Mouse (Mus musculus): Measurements from ENCODE around the gene Slit3. TPM values are rescaled to one million over a fixed set of nuclear protein-coding genes. Genes with fewer than 3 reads are reported as not detected.

Gene Slit3
- polyA plus RNA-seq, 1 experiment from 2014 or later: 14.2 TPM

GRCm38 (mm10) chr11:35152875-35153274 is 31.9 kb downstream of the Slit3 start:
- Histone ChIP-seq H3K27ac (ENCODE audit: low read length) (no peak overlapping the region), H3K4me3 (ENCODE audit: low read depth, low read length) (no peak overlapping the region), H3K9ac (replicated peaks; ENCODE audit: low read depth) (no peak overlapping the region), H3K4me2 (replicated peaks; ENCODE audit: low read depth, low read length) (no peak overlapping the region), H3K9me3 (ENCODE audit: low read length) (no peaks in the 10 kb centered on the region), H3K4me1 (ENCODE audit: insufficient read depth, low read depth, low read length) (no peaks in the 10 kb centered on the region), H3K36me3 (ENCODE audit: insufficient read depth, low read length) (no peaks in the 10 kb centered on the region), H3K27me3 (replicated peaks; ENCODE audit: insufficient read depth, low read length) (no peaks in the 10 kb centered on the region)
- ATAC-seq: no peak
- WGBS: 62% methylated on average over 2 of the region's 2 CpGs
- TF ChIP-seq EP300 (IDR thresholded peaks at IDR 0.05) (no peak), CTCF (IDR thresholded peaks at IDR 0.05) (no peak)
- DNase-seq (ENCODE audit: low spot score): no peak

- Histone ChIP-seq H3K36me3 (ENCODE audit: insufficient read depth, low read length) (no peaks in the 10 kb centered on the region), H3K27ac (ENCODE audit: low read length) (no peak overlapping the region), H3K27me3 (replicated peaks; ENCODE audit: insufficient read depth, low read length) (no peaks in the 10 kb centered on the region), H3K9ac (replicated peaks; ENCODE audit: low read depth) (no peak overlapping the region), H3K4me3 (ENCODE audit: low read depth, low read length) (no peak overlapping the region), H3K9me3 (ENCODE audit: low read length) (no peaks in the 10 kb centered on the region), H3K4me2 (replicated peaks; ENCODE audit: low read depth, low read length) (no peak overlapping the region), H3K4me1 (ENCODE audit: insufficient read depth, low read depth, low read length) (no peaks in the 10 kb centered on the region)
- ATAC-seq (no peak), DNase-seq (ENCODE audit: low spot score) (no peak)
- TF ChIP-seq CTCF (IDR thresholded peaks at IDR 0.05): no peak
- TF ChIP-seq EP300 (IDR thresholded peaks at IDR 0.05): no peak
- 64% methylated on average over 5 of the region's 5 CpGs for WGBS
These were observed 33.4 kb downstream of the Slit3 start for GRCm38 (mm10) chr11:35154449-35154848.

- no peaks in the 10 kb centered on the region for H3K27me3 ChIP-seq (replicated peaks; ENCODE audit: insufficient read depth, low read length)
- DNase-seq (ENCODE audit: low spot score) (no peak), ATAC-seq (no peak)
- WGBS: 83% methylated on average over 7 of the region's 7 CpGs
- no peak overlapping the region for H3K4me2 ChIP-seq (replicated peaks; ENCODE audit: low read depth, low read length)
- H3K27ac ChIP-seq (ENCODE audit: low read length): no peak overlapping the region
- H3K4me1 ChIP-seq (ENCODE audit: insufficient read depth, low read depth, low read length): no peaks in the 10 kb centered on the region
- H3K4me3 ChIP-seq (ENCODE audit: low read depth, low read length): no peak overlapping the region
- TF ChIP-seq CTCF (IDR thresholded peaks at IDR 0.05) (no peak), EP300 (IDR thresholded peaks at IDR 0.05) (no peak)
- H3K9me3 ChIP-seq (ENCODE audit: low read length): no peaks in the 10 kb centered on the region
- no peak overlapping the region for H3K9ac ChIP-seq (replicated peaks; ENCODE audit: low read depth)
- no peaks in the 10 kb centered on the region for H3K36me3 ChIP-seq (ENCODE audit: insufficient read depth, low read length)
These were observed 34.3 kb downstream of the Slit3 start for GRCm38 (mm10) chr11:35155281-35155680.

- Histone ChIP-seq H3K36me3 (ENCODE audit: insufficient read depth, low read length) (no peaks in the 10 kb centered on the region), H3K9ac (replicated peaks; ENCODE audit: low read depth) (no peak overlapping the region), H3K4me3 (ENCODE audit: low read depth, low read length) (no peak overlapping the region), H3K4me2 (replicated peaks; ENCODE audit: low read depth, low read length) (no peak overlapping the region), H3K9me3 (ENCODE audit: low read length) (no peaks in the 10 kb centered on the region), H3K4me1 (ENCODE audit: insufficient read depth, low read depth, low read length) (no peaks in the 10 kb centered on the region), H3K27ac (ENCODE audit: low read length) (no peak overlapping the region), H3K27me3 (replicated peaks; ENCODE audit: insufficient read depth, low read length) (no peaks in the 10 kb centered on the region)
- WGBS: 77% methylated on average over 5 of the region's 5 CpGs
- no peak for DNase-seq (ENCODE audit: low spot score)
- TF ChIP-seq EP300 (IDR thresholded peaks at IDR 0.05) (no peak), CTCF (IDR thresholded peaks at IDR 0.05) (no peak)
- ATAC-seq: no peak
These were observed 35.7 kb downstream of the Slit3 start for GRCm38 (mm10) chr11:35156676-35157075.

- H3K27ac ChIP-seq (ENCODE audit: low read length): no peak overlapping the region
- TF ChIP-seq CTCF (IDR thresholded peaks at IDR 0.05) (no peak), EP300 (IDR thresholded peaks at IDR 0.05) (no peak)
- H3K9me3 ChIP-seq (ENCODE audit: low read length): no peaks in the 10 kb centered on the region
- no peaks in the 10 kb centered on the region for H3K36me3 ChIP-seq (ENCODE audit: insufficient read depth, low read length)
- no peak overlapping the region for H3K4me3 ChIP-seq (ENCODE audit: low read depth, low read length)
- ATAC-seq: no peak
- WGBS: 77% methylated on average over 4 of the region's 4 CpGs
- no peak overlapping the region for H3K4me2 ChIP-seq (replicated peaks; ENCODE audit: low read depth, low read length)
- H3K27me3 ChIP-seq (replicated peaks; ENCODE audit: insufficient read depth, low read length): no peaks in the 10 kb centered on the region
- H3K9ac ChIP-seq (replicated peaks; ENCODE audit: low read depth): no peak overlapping the region
- DNase-seq (ENCODE audit: low spot score): no peak
- no peaks in the 10 kb centered on the region for H3K4me1 ChIP-seq (ENCODE audit: insufficient read depth, low read depth, low read length)
These were observed 39.7 kb downstream of the Slit3 start for GRCm38 (mm10) chr11:35160682-35161211.

DNA sequence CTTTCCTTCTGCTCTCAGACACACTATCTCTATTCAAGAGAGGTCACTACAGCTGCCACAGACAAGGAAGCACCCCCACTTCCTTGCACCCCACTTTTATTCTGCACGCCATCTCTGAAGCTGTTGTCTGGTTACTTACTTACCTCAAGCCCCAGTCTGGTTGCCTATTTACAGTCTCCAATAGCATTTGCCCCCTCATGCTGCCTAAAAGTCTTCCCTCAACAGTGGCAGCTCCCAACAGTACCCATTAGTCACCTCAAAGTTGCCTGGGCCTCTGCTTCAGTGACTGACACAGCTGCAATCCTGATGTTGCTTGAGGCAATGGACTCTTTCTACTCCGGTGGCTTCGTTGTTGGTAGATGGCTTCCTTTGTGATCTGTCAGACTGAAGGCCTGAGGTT is 42.4 kb downstream of the Slit3 start:
- Histone ChIP-seq H3K9me3 (ENCODE audit: low read length) (no peaks in the 10 kb centered on the region), H3K4me3 (ENCODE audit: low read depth, low read length) (no peak overlapping the region), H3K27me3 (replicated peaks; ENCODE audit: insufficient read depth, low read length) (no peaks in the 10 kb centered on the region), H3K4me1 (ENCODE audit: insufficient read depth, low read depth, low read length) (no peaks in the 10 kb centered on the region), H3K4me2 (replicated peaks; ENCODE audit: low read depth, low read length) (no peak overlapping the region), H3K36me3 (ENCODE audit: insufficient read depth, low read length) (no peaks in the 10 kb centered on the region), H3K9ac (replicated peaks; ENCODE audit: low read depth) (no peak overlapping the region), H3K27ac (ENCODE audit: low read length) (no peak overlapping the region)
- TF ChIP-seq CTCF (IDR thresholded peaks at IDR 0.05): no peak
- no peak for TF ChIP-seq EP300 (IDR thresholded peaks at IDR 0.05)
- WGBS: 96% methylated on average over 3 of the region's 3 CpGs
- ATAC-seq (no peak), DNase-seq (ENCODE audit: low spot score) (no peak)

- H3K4me2 ChIP-seq (replicated peaks; ENCODE audit: low read depth, low read length): no peak overlapping the region
- no peaks in the 10 kb centered on the region for H3K9me3 ChIP-seq (ENCODE audit: low read length)
- DNase-seq (ENCODE audit: low spot score): peak; percentile 35
- 62% methylated on average over 7 of the region's 8 CpGs for WGBS
- H3K4me1 ChIP-seq (ENCODE audit: insufficient read depth, low read depth, low read length): no peaks in the 10 kb centered on the region
- H3K27ac ChIP-seq (ENCODE audit: low read length): no peak overlapping the region
- H3K4me3 ChIP-seq (ENCODE audit: low read depth, low read length): no peak overlapping the region
- no peak for ATAC-seq
- no peak overlapping the region for H3K9ac ChIP-seq (replicated peaks; ENCODE audit: low read depth)
- TF ChIP-seq CTCF (IDR thresholded peaks at IDR 0.05) (no peak), EP300 (IDR thresholded peaks at IDR 0.05) (no peak)
- H3K36me3 ChIP-seq (ENCODE audit: insufficient read depth, low read length): no peaks in the 10 kb centered on the region
- H3K27me3 ChIP-seq (replicated peaks; ENCODE audit: insufficient read depth, low read length): no peaks in the 10 kb centered on the region
These were observed 46.2 kb downstream of the Slit3 start for GRCm38 (mm10) chr11:35167176-35167575.

Measured in lung, postnatal 0 days (tissue).